Mouse (Mus musculus): ENCODE data around the gene Mthfd2.

The Mthfd2 gene

GRCm38 (mm10) chr6:83327591-83328190 is 2.0 kb upstream of the Mthfd2 start:
- no peak for DNase-seq

DNA sequence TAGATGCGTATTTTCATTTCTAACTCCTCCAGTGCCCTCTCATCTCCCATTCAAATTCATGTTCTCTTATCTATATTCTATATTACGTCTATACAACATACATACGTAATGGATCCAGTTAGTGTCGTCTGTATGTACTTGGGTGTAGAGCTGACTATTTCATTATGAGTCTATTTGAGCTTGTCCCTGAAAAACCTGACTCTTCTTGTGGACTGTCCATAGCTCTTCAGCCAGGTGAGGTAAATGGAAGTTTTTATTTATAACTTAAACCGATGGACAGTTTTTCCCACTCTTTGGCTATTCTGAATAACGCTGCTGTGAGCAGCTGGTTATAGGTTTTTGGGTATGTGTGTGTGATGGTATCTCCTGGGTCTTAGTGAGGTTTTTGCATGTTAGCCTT is 1.1 kb upstream of the Mthfd2 start:
- DNase-seq: no peak

DNA sequence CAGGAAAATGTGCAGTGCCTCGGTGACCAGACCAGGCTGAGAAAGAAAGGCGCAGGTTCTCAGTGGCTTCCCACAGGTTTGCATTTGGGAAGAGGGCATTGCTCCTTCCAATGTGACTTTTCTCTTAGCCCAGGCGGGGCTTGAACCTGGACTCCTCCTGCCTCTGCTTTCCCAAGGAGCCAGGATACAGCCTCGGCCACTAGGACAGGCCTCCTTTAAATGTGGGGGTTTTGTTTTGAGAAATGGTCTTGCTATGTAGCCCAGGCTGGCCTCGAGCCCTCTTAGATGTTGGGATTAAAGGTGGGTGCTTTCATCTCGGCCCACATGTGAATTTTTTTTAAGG is 657 bp upstream of the Mthfd2 start:
- DNase-seq: no peak

DNA sequence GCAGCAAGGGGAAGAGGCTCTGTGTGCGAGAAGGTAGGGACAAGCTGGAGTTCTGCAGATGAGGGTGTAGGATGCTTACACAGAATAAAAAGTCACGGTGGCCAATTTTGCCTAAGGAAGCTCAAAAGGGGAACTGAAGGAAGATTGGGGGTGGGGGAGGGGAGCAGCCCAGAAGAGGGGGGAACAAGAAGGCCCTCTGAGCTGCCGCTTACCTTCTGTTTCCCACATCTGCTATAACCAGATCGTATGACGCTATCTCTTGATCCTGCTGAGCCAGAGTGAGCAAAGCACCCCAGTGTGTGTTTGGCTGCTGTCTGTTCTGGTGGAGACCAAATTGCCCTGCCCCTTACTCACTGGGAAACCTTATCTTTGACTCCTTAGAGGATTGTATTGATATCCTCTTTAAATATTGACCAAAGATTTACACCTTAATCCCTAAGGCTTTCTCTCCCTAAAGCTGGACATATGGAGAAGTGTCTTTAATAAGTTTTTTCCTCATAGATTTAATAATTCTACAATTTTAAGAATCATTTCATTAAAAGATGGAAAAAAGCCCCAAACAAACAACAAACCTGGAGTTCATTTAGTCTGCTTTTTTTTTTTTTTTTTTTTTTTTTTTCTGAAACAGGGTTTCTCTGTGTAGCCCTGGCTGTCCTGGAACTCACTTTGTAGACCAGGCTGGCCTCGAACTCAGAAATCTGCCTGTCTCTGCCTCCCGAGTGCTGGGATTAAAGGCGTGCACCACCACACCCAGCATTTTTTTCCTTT is 1.9 kb downstream of the Mthfd2 start:
- no peak for DNase-seq

DNA sequence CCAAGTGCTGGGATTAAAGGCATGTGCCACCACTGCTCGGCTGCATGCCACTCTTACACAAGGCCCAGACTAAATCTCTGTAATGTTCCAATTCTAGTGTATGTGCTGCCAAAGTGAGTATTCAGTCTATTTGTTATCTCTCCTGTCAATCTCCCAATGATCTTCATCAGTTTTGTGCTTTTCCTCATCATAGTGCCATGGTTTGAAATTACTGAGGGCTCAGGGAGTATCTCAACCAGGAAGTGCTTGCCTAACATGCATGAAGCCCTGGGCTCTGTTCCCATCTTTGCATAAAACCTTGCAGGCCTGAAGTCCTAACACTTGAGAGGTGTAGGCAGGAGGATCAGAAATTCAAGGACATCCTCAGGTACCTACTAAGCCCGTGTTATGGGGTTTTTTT is 2.9 kb downstream of the Mthfd2 start:
- DNase-seq: no peak

- DNase-seq: no peak
Observed at GRCm38 (mm10) chr6:83321927-83322326, 3.8 kb downstream of the Mthfd2 start.

- peak; percentile 88 for DNase-seq
Observed at GRCm38 (mm10) chr6:83317108-83317741, 8.5 kb downstream of the Mthfd2 start.

- no peak for DNase-seq
Observed at GRCm38 (mm10) chr6:83316022-83316421, 9.7 kb downstream of the Mthfd2 start.

GRCm38 (mm10) chr6:83315293-83315692 is 10.4 kb downstream of the Mthfd2 start:
- no peak for DNase-seq

GRCm38 (mm10) chr6:83312514-83312913 is 13.2 kb downstream of the Mthfd2 start:
- no peak for DNase-seq

- no peak for DNase-seq
Observed at GRCm38 (mm10) chr6:83312021-83312420, 13.7 kb downstream of the Mthfd2 start.

GRCm38 (mm10) chr6:83311206-83311605 is 14.5 kb downstream of the Mthfd2 start:
- no peak for DNase-seq

DNA sequence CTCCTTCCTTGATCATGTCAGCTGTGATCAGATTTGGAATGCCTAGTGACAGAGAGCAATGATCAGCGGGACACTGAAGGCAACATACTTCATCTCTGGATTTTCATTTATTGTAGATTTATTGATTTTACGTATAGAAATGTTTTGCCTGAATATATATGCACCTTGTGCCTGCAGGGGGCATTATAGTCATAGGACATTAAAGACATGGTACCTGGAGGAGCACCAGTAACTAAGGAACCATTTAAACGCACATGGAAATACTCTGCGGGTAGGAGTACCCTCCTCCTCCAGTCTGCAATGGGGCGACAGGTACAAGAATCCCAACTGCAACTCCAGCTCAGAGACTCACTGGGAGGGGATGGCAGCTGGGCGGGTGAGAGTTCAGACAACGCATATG is 16.7 kb downstream of the Mthfd2 start:
- DNase-seq: no peak

GRCm38 (mm10) chr6:83302264-83302663 is 23.4 kb downstream of the Mthfd2 start:
- DNase-seq: no peak

DNA sequence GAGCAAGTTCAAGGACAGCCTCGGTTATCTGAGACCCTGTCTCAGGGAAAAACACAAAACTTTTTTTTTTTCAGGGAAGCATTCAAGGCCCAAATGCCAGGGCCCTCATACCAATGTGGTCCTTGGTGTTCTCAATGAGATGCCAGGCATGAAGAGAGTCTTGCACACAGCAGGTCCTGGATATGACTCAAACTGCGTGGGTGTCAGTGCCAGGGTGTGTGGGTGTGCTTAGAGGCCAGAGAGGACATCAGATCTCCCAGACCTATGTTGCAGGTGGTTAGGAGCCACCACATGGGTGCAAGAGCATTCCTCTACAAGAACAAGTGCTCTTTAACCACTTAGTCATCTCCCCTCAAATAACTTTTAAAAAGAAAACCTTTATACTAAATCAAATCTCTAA is 24.4 kb downstream of the Mthfd2 start:
- DNase-seq: no peak

DNA sequence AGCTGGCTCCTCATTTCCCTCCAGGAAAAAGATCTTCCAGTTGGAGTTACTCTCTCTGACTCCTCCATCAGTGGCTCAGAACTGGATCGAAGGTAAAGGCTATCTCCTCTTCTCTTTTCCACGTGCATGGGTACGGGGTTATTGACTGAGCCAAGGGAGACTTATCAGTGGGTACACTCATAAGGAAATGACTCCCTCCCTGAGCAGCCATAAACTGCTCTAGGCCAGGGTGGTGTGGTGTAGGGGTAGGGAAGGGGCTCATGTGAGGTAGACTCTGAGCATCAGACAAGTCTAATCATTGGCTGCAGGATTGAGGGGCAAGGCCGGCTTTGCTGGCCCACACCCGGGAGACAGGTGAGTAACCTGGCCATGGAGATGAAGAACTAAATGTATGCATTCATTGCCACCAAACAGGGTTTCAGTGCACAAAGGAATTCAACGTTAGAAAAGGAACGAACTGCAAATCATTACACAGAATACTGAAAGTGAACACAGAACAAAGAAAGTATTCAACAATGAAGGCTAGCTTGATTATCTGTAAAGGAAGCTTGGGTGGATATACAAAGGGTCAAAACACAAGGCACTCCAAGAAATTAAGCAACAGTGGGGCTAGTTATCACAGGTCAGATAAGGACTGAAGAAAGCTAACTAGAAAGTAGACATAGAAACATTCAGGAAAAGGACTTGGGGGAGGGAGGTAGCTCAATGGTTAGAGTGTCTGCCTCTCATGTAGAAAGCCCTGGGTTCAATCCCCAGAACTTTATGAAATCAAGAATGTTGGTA is 25.1 kb downstream of the Mthfd2 start:
- no peak for DNase-seq

DNA sequence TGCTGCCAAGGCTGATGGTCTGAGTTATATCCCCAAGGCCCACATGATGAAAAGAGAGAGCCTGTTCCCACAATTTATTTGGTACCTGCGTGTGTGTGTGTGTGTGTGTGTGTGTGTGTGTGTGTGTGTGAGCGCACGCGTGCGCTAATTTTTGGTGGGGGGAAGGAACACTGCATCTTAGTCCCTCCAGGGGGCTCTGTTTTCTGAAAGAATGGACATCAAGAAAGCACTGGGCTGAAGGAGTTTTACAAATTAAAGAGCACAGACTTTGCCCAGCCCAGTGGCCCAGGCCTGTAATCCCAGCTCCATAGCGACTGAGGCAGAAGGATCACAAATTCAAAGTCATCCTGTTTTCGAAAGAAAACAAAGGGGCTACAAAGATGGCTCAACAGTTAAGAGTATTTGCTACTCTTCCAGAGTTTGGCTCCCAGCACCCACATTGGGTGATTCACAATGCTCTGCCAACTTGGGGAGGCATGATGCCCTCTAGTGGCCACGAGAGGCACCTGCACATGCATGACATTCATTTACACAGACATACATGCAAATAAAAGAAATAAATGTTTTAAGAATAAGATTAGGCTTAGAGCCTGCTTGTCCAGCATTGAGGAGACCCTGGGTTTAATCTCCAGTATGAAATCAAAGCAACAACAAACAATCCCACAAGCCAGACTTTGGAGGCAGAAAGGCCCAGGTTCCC is 45.3 kb downstream of the Mthfd2 start:
- DNase-seq: no peak

GRCm38 (mm10) chr6:83278881-83279280 is 46.8 kb downstream of the Mthfd2 start:
- DNase-seq: no peak

GRCm38 (mm10) chr6:83277151-83277550 is 48.6 kb downstream of the Mthfd2 start:
- DNase-seq: no peak

- DNase-seq: no peak
Observed at GRCm38 (mm10) chr6:83273733-83274132, 52.0 kb downstream of the Mthfd2 start.

DNA sequence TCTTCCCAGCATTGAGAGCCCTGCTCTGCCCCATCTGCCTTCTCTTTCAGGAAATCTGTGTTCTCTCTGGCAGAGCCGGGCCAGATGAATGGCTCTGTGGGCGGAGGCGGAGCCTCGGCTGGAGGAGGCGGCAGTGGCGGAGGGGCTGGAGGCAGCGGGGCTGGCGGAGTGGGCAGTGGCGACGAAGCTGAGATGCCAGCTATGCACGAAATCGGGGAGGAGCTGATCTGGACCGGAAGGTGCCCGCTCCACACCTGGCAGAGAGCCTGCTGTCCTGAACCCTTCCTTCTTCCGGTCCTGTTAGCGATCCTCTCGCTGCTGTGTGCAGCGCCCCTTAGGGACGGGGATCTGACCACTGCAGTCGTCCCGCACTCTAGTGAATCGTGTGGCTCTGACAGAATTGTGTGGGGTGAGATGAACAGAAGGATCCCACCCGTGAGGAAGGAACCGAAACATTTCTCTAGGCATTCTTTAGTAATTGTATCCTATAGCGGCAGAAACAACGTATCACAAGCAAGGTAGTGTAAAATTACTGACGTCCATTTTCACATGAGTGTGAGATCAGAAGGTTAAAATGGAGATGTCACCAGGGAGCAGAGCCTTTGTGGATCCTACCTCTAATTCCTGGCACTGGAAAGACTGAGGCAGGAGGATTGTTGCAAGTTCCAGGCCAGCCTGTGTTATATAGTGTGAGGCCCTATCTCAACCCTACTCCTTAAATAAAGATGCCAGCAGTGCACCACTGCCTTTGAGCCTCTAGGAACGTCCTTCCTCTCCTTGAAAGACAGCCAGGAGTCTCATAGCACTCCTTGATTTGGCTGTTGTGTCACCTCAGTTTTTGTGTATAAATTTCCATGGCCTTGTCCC is 57.3 kb downstream of the Mthfd2 start:
- DNase-seq: peak; percentile 88

GRCm38 (mm10) chr6:83267616-83268015 is 58.1 kb downstream of the Mthfd2 start:
- peak; percentile 11 for DNase-seq
